Mouse (Mus musculus): ENCODE measurements around the gene Phtf2.
A peak's percentile ranks its signal among the peaks of the same experiment; 100 is the strongest.

Phtf2 gene

GRCm38 (mm10) chr5:20881915-20882800 lies at the start of gene Phtf2, which contains the start of gene Tmem60:
Phtf2 (minus strand) TSS chr5:20882124.
Tmem60 (plus strand) TSS chr5:20882191.
- DNase-seq (ENCODE audit: low spot score): peak; percentile 93

- no peak for DNase-seq (ENCODE audit: low spot score)
These were observed 49.4 kb upstream of the Phtf2 start for GRCm38 (mm10) chr5:20931300-20931699.

- DNase-seq (ENCODE audit: low spot score): no peak
These were observed 48.5 kb upstream of the Phtf2 start for GRCm38 (mm10) chr5:20930430-20930829.

GRCm38 (mm10) chr5:20929669-20930151 lies 47.8 kb upstream of the Phtf2 start:
- no peak for DNase-seq (ENCODE audit: low spot score)

- DNase-seq (ENCODE audit: low spot score): no peak
These were observed 43.5 kb upstream of the Phtf2 start for GRCm38 (mm10) chr5:20925451-20925850.

- no peak for DNase-seq (ENCODE audit: low spot score)
These were observed 42.7 kb upstream of the Phtf2 start for GRCm38 (mm10) chr5:20924608-20925007.

GRCm38 (mm10) chr5:20919566-20919965 lies 37.6 kb upstream of the Phtf2 start:
- no peak for DNase-seq (ENCODE audit: low spot score)

GRCm38 (mm10) chr5:20918967-20919366 lies 37.0 kb upstream of the Phtf2 start:
- no peak for DNase-seq (ENCODE audit: low spot score)

- peak; percentile 75 for DNase-seq (ENCODE audit: low spot score)
These were observed 31.7 kb upstream of the Phtf2 start for GRCm38 (mm10) chr5:20913372-20914275.

GRCm38 (mm10) chr5:20911741-20912140 lies 29.8 kb upstream of the Phtf2 start:
- no peak for DNase-seq (ENCODE audit: low spot score)

- DNase-seq (ENCODE audit: low spot score): no peak
These were observed 24.3 kb upstream of the Phtf2 start for GRCm38 (mm10) chr5:20906191-20906590.

- DNase-seq (ENCODE audit: low spot score): no peak
These were observed 23.5 kb upstream of the Phtf2 start for GRCm38 (mm10) chr5:20905437-20905836.

- no peak for DNase-seq (ENCODE audit: low spot score)
These were observed 22.7 kb upstream of the Phtf2 start for GRCm38 (mm10) chr5:20904647-20905046.

GRCm38 (mm10) chr5:20897446-20898167 lies 15.7 kb upstream of the Phtf2 start:
- no peak for DNase-seq (ENCODE audit: low spot score)

GRCm38 (mm10) chr5:20884036-20884620 lies 2.2 kb upstream of the Phtf2 start:
- no peak for DNase-seq (ENCODE audit: low spot score)

GRCm38 (mm10) chr5:20880797-20881775 lies 838 bp downstream of the Phtf2 start:
- DNase-seq (ENCODE audit: low spot score): no peak

GRCm38 (mm10) chr5:20880386-20880785 lies 1.5 kb downstream of the Phtf2 start:
- DNase-seq (ENCODE audit: low spot score): no peak

GRCm38 (mm10) chr5:20876934-20877426 lies 4.9 kb downstream of the Phtf2 start:
- no peak for DNase-seq (ENCODE audit: low spot score)

GRCm38 (mm10) chr5:20873146-20873545 lies 8.8 kb downstream of the Phtf2 start:
- DNase-seq (ENCODE audit: low spot score): no peak

- DNase-seq (ENCODE audit: low spot score): no peak
These were observed 16.6 kb downstream of the Phtf2 start for GRCm38 (mm10) chr5:20865193-20865755.

Measured in layer of hippocampus, adult 9-10 months (tissue).